Mouse (Mus musculus): ENCODE measurements at regions not wholly inside any gene's neighbourhood (a gene's known extent, or its start where the extent isn't known, plus 50 kb on each side); places are given as distances from the start of the nearest gene placed in this dataset.

- Histone ChIP-seq H3K4me1 (ENCODE audit: control insufficient read depth, insufficient read depth, low read length) (no peaks in the 10 kb centered on the region), H3K4me2 (replicated peaks; ENCODE audit: low read depth, low read length, severe bottlenecking) (no peak overlapping the region), H3K9ac (ENCODE audit: low read depth, low read length, severe bottlenecking) (no peak overlapping the region), H3K27ac (replicated peaks; ENCODE audit: low read depth, low read length) (no peak overlapping the region), H3K4me3 (replicated peaks; ENCODE audit: low read length) (no peak overlapping the region), H3K9me3 (ENCODE audit: control insufficient read depth, low read length) (no peaks in the 10 kb centered on the region; the same call in 1 of the 2 replicates), H3K27me3 (ENCODE audit: control insufficient read depth, insufficient read depth, low read length) (no peaks in the 10 kb centered on the region), H3K36me3 (ENCODE audit: control insufficient read depth, insufficient read depth, low read length) (no peaks in the 10 kb centered on the region)
- DNase-seq (ENCODE audit: low spot score) (no peak), ATAC-seq (ENCODE audit: low FRiP score, low read depth) (no peak)
- WGBS = 82% methylated on average over 5 of the region's 5 CpGs
- no peak for TF ChIP-seq POLR2A (IDR thresholded peaks at IDR 0.05; ENCODE audit: borderline replicate concordance, extremely low read depth, insufficient read depth, insufficient read length)
Measured at GRCm38 (mm10) chr12:35248476-35248875, 201.5 kb downstream of the Snx13 start.

GRCm38 (mm10) chr12:35246226-35247014 is 199.4 kb downstream of the Snx13 start:
- 53% methylated on average over 5 of the region's 5 CpGs for WGBS

GRCm38 (mm10) chr12:35232322-35232673 is 185.3 kb downstream of the Snx13 start:
- Histone ChIP-seq H3K9ac (ENCODE audit: low read depth, low read length, severe bottlenecking) (no peak overlapping the region), H3K4me2 (replicated peaks; ENCODE audit: low read depth, low read length, severe bottlenecking) (no peak overlapping the region), H3K27ac (replicated peaks; ENCODE audit: low read depth, low read length) (no peak overlapping the region), H3K9me3 (ENCODE audit: control insufficient read depth, low read length) (no peaks in the 10 kb centered on the region), H3K36me3 (ENCODE audit: control insufficient read depth, insufficient read depth, low read length) (no peaks in the 10 kb centered on the region), H3K4me1 (ENCODE audit: control insufficient read depth, insufficient read depth, low read length) (no peaks in the 10 kb centered on the region; the same call in 1 of the 2 replicates), H3K4me3 (replicated peaks; ENCODE audit: low read length) (no peak overlapping the region), H3K27me3 (ENCODE audit: control insufficient read depth, insufficient read depth, low read length) (no peaks in the 10 kb centered on the region)
- no peak for TF ChIP-seq POLR2A (IDR thresholded peaks at IDR 0.05; ENCODE audit: borderline replicate concordance, extremely low read depth, insufficient read depth, insufficient read length)
- 47% methylated on average over 2 of the region's 2 CpGs for WGBS
- DNase-seq (ENCODE audit: low spot score) = no peak
- ATAC-seq (ENCODE audit: low FRiP score, low read depth) = no peak

More at GRCm38 (mm10) chr12:35246226-35247014, 199.4 kb downstream of the Snx13 start:
- no peak overlapping the region for H3K27ac ChIP-seq (replicated peaks; ENCODE audit: low read depth, low read length)
- H3K9me3 ChIP-seq (ENCODE audit: control insufficient read depth, low read length) = no peaks in the 10 kb centered on the region
- DNase-seq (ENCODE audit: low spot score) (peak; percentile 35), ATAC-seq (ENCODE audit: low FRiP score, low read depth) (peak; percentile 50)
- TF ChIP-seq POLR2A (IDR thresholded peaks at IDR 0.05; ENCODE audit: borderline replicate concordance, extremely low read depth, insufficient read depth, insufficient read length) = no peak
- H3K27me3 ChIP-seq (ENCODE audit: control insufficient read depth, insufficient read depth, low read length) = no peaks in the 10 kb centered on the region
- no peak overlapping the region for H3K4me2 ChIP-seq (replicated peaks; ENCODE audit: low read depth, low read length, severe bottlenecking)
- no peaks in the 10 kb centered on the region for H3K4me1 ChIP-seq (ENCODE audit: control insufficient read depth, insufficient read depth, low read length)
- H3K36me3 ChIP-seq (ENCODE audit: control insufficient read depth, insufficient read depth, low read length) = no peaks in the 10 kb centered on the region
- H3K4me3 ChIP-seq (replicated peaks; ENCODE audit: low read length) = no peak overlapping the region
- no peak overlapping the region for H3K9ac ChIP-seq (ENCODE audit: low read depth, low read length, severe bottlenecking)

- no peaks in the 10 kb centered on the region for H3K27me3 ChIP-seq (ENCODE audit: control insufficient read depth, insufficient read depth, low read length)
- TF ChIP-seq POLR2A (IDR thresholded peaks at IDR 0.05; ENCODE audit: borderline replicate concordance, extremely low read depth, insufficient read depth, insufficient read length) = no peak
- ATAC-seq (ENCODE audit: low FRiP score, low read depth) (no peak), DNase-seq (ENCODE audit: low spot score) (no peak)
- H3K4me2 ChIP-seq (replicated peaks; ENCODE audit: low read depth, low read length, severe bottlenecking) = no peak overlapping the region
- no peaks in the 10 kb centered on the region for H3K36me3 ChIP-seq (ENCODE audit: control insufficient read depth, insufficient read depth, low read length)
- no peaks in the 10 kb centered on the region for H3K9me3 ChIP-seq (ENCODE audit: control insufficient read depth, low read length)
- no peak overlapping the region for H3K4me3 ChIP-seq (replicated peaks; ENCODE audit: low read length)
- H3K4me1 ChIP-seq (ENCODE audit: control insufficient read depth, insufficient read depth, low read length) = no peaks in the 10 kb centered on the region; the same call in 1 of the 2 replicates
- H3K9ac ChIP-seq (ENCODE audit: low read depth, low read length, severe bottlenecking) = no peak overlapping the region
- no peak overlapping the region for H3K27ac ChIP-seq (replicated peaks; ENCODE audit: low read depth, low read length)
Measured at GRCm38 (mm10) chr12:35231414-35232321, 184.7 kb downstream of the Snx13 start.

GRCm38 (mm10) chr12:35220429-35220828 is 173.4 kb downstream of the Snx13 start:
- no peak for TF ChIP-seq POLR2A (IDR thresholded peaks at IDR 0.05; ENCODE audit: borderline replicate concordance, extremely low read depth, insufficient read depth, insufficient read length)
- H3K4me3 ChIP-seq (replicated peaks; ENCODE audit: low read length) = no peak overlapping the region
- no peak overlapping the region for H3K4me2 ChIP-seq (replicated peaks; ENCODE audit: low read depth, low read length, severe bottlenecking)
- H3K36me3 ChIP-seq (ENCODE audit: control insufficient read depth, insufficient read depth, low read length) = no peaks in the 10 kb centered on the region
- DNase-seq (ENCODE audit: low spot score) = peak; percentile 35
- H3K9ac ChIP-seq (ENCODE audit: low read depth, low read length, severe bottlenecking) = no peak overlapping the region
- no peak overlapping the region for H3K27ac ChIP-seq (replicated peaks; ENCODE audit: low read depth, low read length)
- no peaks in the 10 kb centered on the region for H3K4me1 ChIP-seq (ENCODE audit: control insufficient read depth, insufficient read depth, low read length)
- H3K9me3 ChIP-seq (ENCODE audit: control insufficient read depth, low read length) = no peaks in the 10 kb centered on the region
- no peaks in the 10 kb centered on the region for H3K27me3 ChIP-seq (ENCODE audit: control insufficient read depth, insufficient read depth, low read length)
- no peak for ATAC-seq (ENCODE audit: low FRiP score, low read depth)

All from limb, embryonic 14.5 days (tissue).